ENCODE assay signal across 8 mouse cellular contexts in the genomic region with DNA sequence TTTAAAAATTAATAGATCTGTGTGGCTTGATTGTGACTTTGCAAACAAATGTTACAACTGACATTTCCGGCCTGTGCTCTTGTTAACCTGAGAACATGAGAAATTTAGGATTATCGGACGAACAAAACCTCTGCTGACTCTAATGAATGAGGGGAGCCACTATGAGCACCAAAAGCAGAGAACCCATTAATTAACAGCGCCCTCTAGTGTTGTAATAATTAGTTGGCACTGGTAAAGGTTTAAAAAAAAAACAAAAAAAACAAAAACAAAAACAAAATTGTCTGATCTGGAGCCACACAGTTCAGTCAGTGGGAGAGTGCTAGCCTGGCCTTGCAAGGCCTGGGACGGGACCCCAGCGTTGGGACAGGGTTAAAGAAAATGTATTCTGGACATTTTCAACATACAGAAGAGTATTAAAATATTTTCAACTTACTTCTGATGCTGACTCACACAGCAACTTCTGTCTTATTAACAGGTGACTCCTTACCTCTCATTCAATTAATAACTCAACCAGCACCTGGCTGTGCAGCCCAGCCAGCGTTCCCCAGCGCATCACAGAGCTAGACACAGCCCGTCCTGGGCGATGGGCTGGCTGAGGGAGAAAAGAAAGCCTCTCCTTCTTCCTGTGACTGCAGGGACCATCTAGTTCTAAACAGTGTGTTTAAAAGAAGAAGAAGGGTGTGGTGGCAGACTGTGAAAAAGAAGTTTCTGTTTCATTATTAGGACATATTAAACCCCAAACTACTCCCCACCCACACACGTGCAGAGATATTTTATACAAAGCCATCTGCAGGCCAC. TPM values are rescaled to one million over a fixed set of nuclear protein-coding genes. Genes with fewer than 3 reads are reported as not detected.
DNase-seq lines count a peak whose midpoint lies in the region; ATAC-seq and TF ChIP-seq lines count a peak whose summit lies in the region.

No protein-coding gene starts in this region.

- H3K27me3 ChIP-seq in heart, embryonic 12.5 days (replicated peaks): no peaks in the 10 kb centered on the region
- no peaks in the 10 kb centered on the region for H3K27me3 ChIP-seq in thymus, adult 2 months (ENCODE audit: control insufficient read depth, insufficient read depth, low read length)
- H3K27me3 ChIP-seq in stomach, embryonic 16.5 days (ENCODE audit: control insufficient read depth, insufficient read depth, low read length): no peaks in the 10 kb centered on the region
- no peaks in the 10 kb centered on the region for H3K27me3 ChIP-seq in intestine, embryonic 16.5 days (replicated peaks; ENCODE audit: control insufficient read depth, insufficient read depth, low read length)

- H3K9ac ChIP-seq in heart, embryonic 12.5 days: no peak overlapping the region
- no peak overlapping the region for H3K9ac ChIP-seq in stomach, embryonic 16.5 days (ENCODE audit: low read length)
- no peak overlapping the region for H3K9ac ChIP-seq in intestine, embryonic 16.5 days (ENCODE audit: low read depth, low read length)

- no peak overlapping the region for H3K4me3 ChIP-seq in heart, embryonic 12.5 days
- H3K4me3 ChIP-seq in thymus, adult 2 months (ENCODE audit: control insufficient read depth, insufficient read depth, low read length): no peak overlapping the region
- no peak overlapping the region for H3K4me3 ChIP-seq in stomach, embryonic 16.5 days (replicated peaks; ENCODE audit: low read length)
- no peak overlapping the region for H3K4me3 ChIP-seq in intestine, embryonic 16.5 days (ENCODE audit: low read length)

- peak; percentile 96 for DNase-seq in heart, adult 11 months
- DNase-seq in thymus, adult 2 months: no peak
- no peak for DNase-seq in thymus, postnatal 25 days
- DNase-seq in kidney, adult 9 months: peak; percentile 67
- DNase-seq in thymus, postnatal 14 days: no peak

- TF ChIP-seq CTCF in thymus, adult 2 months (IDR thresholded peaks at IDR 0.05; ENCODE audit: borderline replicate concordance, control insufficient read depth, extremely low read depth, insufficient read depth, low read length, poor library complexity): no peak

- H3K4me1 ChIP-seq in heart, embryonic 12.5 days (replicated peaks): peaks cover 15% of the 10 kb centered on the region
- peaks cover 16% of the 10 kb centered on the region for H3K4me1 ChIP-seq in thymus, adult 2 months (replicated peaks; ENCODE audit: control insufficient read depth, insufficient read depth, low read length)
- peaks cover 11% of the 10 kb centered on the region for H3K4me1 ChIP-seq in stomach, embryonic 16.5 days (ENCODE audit: control insufficient read depth, insufficient read depth, low read length)
- 0 out of 2 replicates have a peak, but pooled peaks cover 7% of the 10 kb centered on the region for H3K4me1 ChIP-seq in intestine, embryonic 16.5 days (ENCODE audit: control insufficient read depth, insufficient read depth, low read length)

- H3K4me2 ChIP-seq in heart, embryonic 12.5 days: no peak overlapping the region
- no peak overlapping the region for H3K4me2 ChIP-seq in stomach, embryonic 16.5 days (ENCODE audit: low read depth, low read length)
- no peak overlapping the region for H3K4me2 ChIP-seq in intestine, embryonic 16.5 days (ENCODE audit: low read depth, low read length)

- H3K9me3 ChIP-seq in heart, embryonic 12.5 days (replicated peaks): no peaks in the 10 kb centered on the region
- H3K9me3 ChIP-seq in stomach, embryonic 16.5 days (replicated peaks; ENCODE audit: control insufficient read depth, low read length): no peaks in the 10 kb centered on the region
- no peaks in the 10 kb centered on the region for H3K9me3 ChIP-seq in intestine, embryonic 16.5 days (ENCODE audit: control insufficient read depth, low read length)

- no peak overlapping the region for H3K27ac ChIP-seq in heart, embryonic 12.5 days (ENCODE audit: poor library complexity, severe bottlenecking)
- peak overlapping the region; percentile 57; the same call in 1 of the 2 replicates for H3K27ac ChIP-seq in thymus, adult 2 months (ENCODE audit: control insufficient read depth, insufficient read depth, low read length)
- H3K27ac ChIP-seq in stomach, embryonic 16.5 days (ENCODE audit: low read length): peak overlapping the region; percentile 44; the same call in 1 of the 2 replicates
- no peak overlapping the region for H3K27ac ChIP-seq in intestine, embryonic 16.5 days (ENCODE audit: low read length)

- no peak for ATAC-seq in heart, embryonic 12.5 days (ENCODE audit: insufficient number of reproducible peaks, low FRiP score)
- no peak for ATAC-seq in stomach, embryonic 16.5 days (ENCODE audit: insufficient read depth, low FRiP score)
- ATAC-seq in intestine, embryonic 16.5 days: no peak

- H3K36me3 ChIP-seq in heart, embryonic 12.5 days: no peaks in the 10 kb centered on the region
- no peaks in the 10 kb centered on the region for H3K36me3 ChIP-seq in thymus, adult 2 months (ENCODE audit: control insufficient read depth, insufficient read depth, low read length)
- H3K36me3 ChIP-seq in stomach, embryonic 16.5 days (ENCODE audit: control insufficient read depth, insufficient read depth, low read length): no peaks in the 10 kb centered on the region
- no peaks in the 10 kb centered on the region for H3K36me3 ChIP-seq in intestine, embryonic 16.5 days (ENCODE audit: control insufficient read depth, insufficient read depth, low read length)

- WGBS in heart, embryonic 12.5 days: 58% methylated on average over 11 of the region's 11 CpGs
- WGBS in thymus, adult 2 months: 42% methylated on average over 11 of the region's 11 CpGs
- 48% methylated on average over 11 of the region's 11 CpGs for WGBS in stomach, embryonic 16.5 days
- WGBS in intestine, embryonic 16.5 days: 59% methylated on average over 11 of the region's 11 CpGs

- no peak for TF ChIP-seq POLR2A in thymus, adult 2 months (IDR thresholded peaks at IDR 0.05; ENCODE audit: control insufficient read depth, extremely low read depth, insufficient read depth, low read length, poor library complexity)

RNA-seq across cellular contexts. Expression of gene Slc23a2, which starts 30.7 kb away (rescaled TPM):
- 10.1 and 12.1 TPM in 2 replicates for polyA plus RNA-seq in heart, embryonic 12.5 days (2016; fragmentation: Nextera tagmentation; extraction: Ambion mirVana)
- 50.8 and 51.7 TPM in 2 replicates for polyA plus RNA-seq in thymus, adult 2 months (2012; rRNA removed)
- 11.5 and 12.1 TPM in 2 replicates for polyA plus RNA-seq in stomach, embryonic 16.5 days (2015; fragmentation: Nextera tagmentation; extraction: Ambion mirVana)
- 12.0 and 13.5 TPM in 2 replicates for polyA plus RNA-seq in intestine, embryonic 16.5 days (2015; fragmentation: Nextera tagmentation; extraction: Ambion mirVana)

Comparison
In these comparisons a context has a peak if more than half of its experiments do, and no peak if none do; other contexts are left out.
1. DNase-seq: peak in heart, adult 11 months (single experiment) and kidney, adult 9 months (single experiment); none in thymus, adult 2 months (single experiment), thymus, postnatal 25 days (single experiment) and thymus, postnatal 14 days (single experiment).
2. H3K27ac ChIP-seq: peak in thymus, adult 2 months (single experiment) and stomach, embryonic 16.5 days (single experiment); none in heart, embryonic 12.5 days (single experiment) and intestine, embryonic 16.5 days (single experiment).